Mouse (Mus musculus) adrenal gland (tissue): ENCODE data around the gene Pctp.

Experiments
- intact Hi-C: fragments of 180-260 bp; cut with DNase I; formaldehyde crosslinking; loops from one replicate; pipeline ENCODE4 v1.15.1; 2025

The Pctp gene

GRCm38 (mm10) chr11:90013657-90014056, 11.0 kb upstream of the Pctp start:
- intact Hi-C loops, result no loop called here

- intact Hi-C loops, result no loop called here
Measured at GRCm38 (mm10) chr11:90007791-90008531, 5.3 kb upstream of the Pctp start.

GRCm38 (mm10) chr11:90006111-90006510, 3.4 kb upstream of the Pctp start:
- intact Hi-C loops, result no loop called here

DNA sequence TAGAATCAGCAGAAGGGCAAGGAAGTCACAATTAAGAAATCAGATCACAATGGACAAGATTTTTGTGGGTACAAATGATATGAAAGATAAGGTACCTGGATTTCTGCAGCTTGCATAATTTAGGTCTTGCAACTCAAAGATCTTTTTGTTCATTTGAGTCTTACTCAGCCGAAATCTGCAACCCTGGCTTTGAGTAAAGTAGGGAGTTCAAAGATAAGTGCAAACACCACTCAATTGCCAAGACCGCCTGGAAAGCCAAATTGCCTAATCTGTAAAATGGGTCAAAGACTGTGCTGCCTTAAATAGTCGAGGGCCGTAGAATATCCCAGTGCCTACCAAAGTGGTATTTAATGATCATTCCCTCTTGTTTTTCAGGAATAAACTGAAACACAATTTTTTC, 692 bp upstream of the Pctp start:
- intact Hi-C loops, result no loop called here

DNA sequence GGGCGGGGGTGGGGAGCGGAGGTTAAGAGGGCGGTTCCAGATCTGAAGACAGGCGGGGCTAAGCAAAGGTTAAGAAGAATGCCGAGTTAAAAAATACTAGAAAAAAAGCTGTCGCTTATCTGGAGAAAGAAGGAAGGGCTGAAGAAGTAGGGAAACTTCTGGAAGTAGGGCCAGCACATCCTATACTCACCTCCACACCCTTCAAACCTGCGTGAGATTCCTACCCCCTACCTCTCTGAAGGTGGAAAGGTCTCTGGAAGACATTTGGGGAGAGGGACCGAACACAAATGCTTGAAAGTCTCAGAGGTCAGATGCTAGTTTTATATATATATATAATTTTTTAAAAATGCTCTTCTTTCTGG, 274 bp upstream of the Pctp start:
- intact Hi-C loops, result no loop called here

GRCm38 (mm10) chr11:90001396-90002230, 1.1 kb downstream of the Pctp start:
- intact Hi-C loops, result no loop called here

GRCm38 (mm10) chr11:90000666-90001065, 2.0 kb downstream of the Pctp start:
- intact Hi-C loops, result no loop called here

DNA sequence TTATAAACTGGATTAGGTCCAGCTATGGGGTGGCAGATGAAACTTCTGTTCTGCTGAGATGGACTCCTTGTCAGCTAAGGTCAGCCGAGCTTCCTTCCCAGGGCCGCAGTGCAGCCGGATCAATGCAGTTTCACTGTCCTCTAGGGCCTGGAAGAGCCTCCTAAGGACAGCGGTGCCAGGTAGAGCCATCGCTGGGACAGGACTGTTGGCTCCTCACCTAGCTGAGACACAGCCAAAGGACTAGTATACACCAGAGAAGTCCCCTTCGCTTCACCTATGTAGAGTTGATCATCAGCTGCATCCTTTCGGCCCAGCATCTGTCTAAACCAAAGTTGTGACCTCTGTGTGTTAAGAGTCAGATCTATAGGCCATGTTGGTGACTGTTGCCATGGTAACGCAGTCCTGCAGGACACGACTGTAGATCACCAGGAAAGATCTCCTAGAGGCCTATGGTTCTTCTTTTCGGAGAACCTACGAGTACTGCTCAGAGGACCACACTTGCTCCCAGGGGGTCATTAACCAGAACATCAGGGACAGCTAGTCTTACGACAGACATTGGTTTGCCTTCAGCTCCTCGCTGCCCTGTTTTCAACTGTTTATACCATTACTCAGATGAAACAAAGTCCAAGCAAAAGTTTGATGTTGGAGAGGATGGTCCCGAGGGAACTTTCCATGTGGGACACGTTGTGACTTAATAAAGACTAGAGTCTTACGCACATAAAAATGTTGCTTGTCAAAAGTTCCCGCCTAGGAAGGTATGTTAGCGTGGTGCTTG, 3.5 kb downstream of the Pctp start:
- intact Hi-C loops, result no loop called here

GRCm38 (mm10) chr11:89996856-89997255, 5.8 kb downstream of the Pctp start:
- intact Hi-C loops, result no loop called here

- intact Hi-C loops, result no loop called here
Measured at GRCm38 (mm10) chr11:89996406-89996805, 6.3 kb downstream of the Pctp start.

DNA sequence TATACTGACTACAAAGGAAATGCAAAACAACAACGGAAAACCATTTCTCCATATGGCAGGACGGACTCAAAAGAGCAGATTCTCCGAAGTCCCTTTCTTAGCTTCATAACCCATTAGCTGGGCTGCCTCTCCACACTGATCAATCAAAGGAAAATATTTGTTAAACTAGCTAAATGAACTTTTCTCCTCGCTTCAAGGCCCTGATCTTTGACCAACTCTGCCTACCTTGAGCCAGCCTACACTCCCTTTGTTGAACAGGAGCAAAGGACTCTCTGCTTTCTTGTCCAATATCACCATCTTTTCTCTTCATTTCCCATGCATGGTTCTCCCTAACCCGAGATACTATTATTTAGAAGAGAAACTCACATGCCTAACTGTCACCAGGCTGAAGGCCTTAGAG, 7.1 kb downstream of the Pctp start:
- intact Hi-C loops, result no loop called here

- intact Hi-C loops, result no loop called here
Measured at GRCm38 (mm10) chr11:89994706-89995105, 8.0 kb downstream of the Pctp start.

- intact Hi-C loops, result no loop called here
Measured at GRCm38 (mm10) chr11:89991661-89992060, 11.0 kb downstream of the Pctp start.

DNA sequence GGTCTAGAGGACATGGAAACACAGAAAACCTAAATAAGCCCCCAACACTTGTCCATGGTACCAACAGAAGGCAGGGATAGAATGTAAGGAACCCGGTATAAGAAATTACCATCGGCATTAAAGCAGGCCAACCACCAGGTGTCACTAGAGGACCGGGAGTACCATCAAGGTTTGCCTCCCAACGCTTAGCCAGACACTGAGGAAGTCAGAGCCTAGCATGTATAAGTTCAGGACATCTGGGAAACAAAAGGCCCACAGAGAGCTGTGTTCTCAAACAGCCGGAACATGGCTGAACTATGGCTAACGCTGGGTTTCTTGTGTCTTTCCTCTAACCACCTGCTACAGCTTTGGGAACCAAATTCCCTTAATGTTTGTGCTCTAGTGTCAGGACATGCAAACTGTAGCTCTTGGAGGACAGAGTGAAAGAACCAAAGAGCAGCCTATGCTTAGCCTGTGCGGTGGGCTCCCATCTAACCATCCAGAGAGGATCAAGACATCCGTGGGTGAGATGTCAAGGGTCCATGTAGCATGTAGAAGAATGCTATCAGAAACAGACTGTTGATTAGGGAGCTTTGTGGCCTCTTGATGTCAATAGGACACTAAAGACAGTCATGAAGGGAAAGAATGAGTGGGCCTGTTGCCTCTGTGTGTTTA, 13.6 kb downstream of the Pctp start:
- intact Hi-C loops, result loop anchor here (2.0 to 5.0 kb wide), 2 partner anchors 43 to 182 kb away; partner anchors contain the start of gene Tmem100

DNA sequence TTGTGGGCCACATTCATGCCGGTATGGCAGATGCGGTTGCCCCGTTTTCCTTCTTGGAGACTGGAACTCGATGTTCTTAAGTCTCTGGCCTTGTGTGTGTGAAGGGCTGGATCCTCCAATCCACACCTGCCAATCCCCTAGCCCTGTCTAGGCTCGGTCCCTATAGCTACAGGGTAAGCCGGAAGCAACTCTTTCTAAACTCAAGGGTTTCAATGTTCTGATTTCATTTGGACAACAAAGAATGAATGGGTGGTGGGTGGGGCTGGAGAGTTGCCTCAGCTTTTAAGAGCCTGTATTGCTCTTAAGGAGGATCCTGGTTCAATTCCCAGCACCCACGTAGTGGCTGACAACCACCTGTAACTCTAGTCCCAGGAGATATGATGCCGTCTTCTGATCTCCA, 16.2 kb downstream of the Pctp start:
- intact Hi-C loops, result loop anchor here (5.0 kb wide), 1 partner anchor 46 kb away; the partner anchor contains the start of gene Tmem100

DNA sequence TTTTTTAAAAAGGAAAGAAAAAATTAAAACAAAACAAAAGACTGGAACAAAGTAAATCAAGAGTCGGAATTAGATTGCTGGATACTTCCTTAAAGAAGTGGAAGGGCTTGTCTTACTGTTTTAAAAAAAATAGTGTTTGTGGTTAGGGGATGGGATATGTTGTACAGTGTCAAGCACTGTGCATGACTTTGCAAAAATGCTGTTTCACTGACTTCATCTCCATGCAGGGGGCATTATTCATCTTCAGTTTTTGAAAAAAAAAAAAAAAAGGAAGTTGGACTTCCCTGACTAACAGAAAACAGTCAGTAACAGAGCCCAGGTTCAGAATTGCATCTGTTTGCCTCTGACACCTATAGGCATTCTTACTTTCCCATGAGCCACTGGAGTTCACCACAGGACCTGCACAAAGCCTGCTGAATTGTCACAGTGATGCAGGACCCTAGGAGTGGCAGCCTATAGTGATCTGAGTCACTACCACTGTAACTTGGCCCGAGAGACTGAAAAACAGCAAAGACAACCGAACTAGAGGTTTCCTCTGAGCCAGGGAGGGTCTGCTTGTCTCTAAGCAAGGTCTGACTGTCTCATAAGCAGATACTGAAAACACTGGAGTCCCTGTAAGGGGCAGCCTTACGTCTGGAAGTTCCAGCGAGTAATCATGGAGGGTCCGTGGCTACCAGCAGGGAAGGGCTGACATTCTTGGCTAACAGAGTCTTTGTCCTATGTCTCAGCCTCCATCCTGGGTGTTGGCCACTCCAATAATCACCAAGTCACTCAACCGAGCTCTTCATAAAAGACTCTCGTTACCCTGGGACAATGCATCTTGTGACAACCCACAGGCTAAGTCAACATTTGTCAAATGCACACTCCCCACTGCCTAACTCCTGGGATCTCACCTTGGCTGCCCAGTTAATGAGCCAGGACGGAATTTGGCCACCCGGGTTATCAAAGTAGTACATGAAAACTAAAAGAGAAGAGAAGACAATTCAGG, 17.2 kb downstream of the Pctp start:
- intact Hi-C loops, result loop anchor here (5.0 kb wide), 1 partner anchor 47 kb away; the partner anchor contains the start of gene Tmem100

GRCm38 (mm10) chr11:89984436-89984835, 18.3 kb downstream of the Pctp start:
- intact Hi-C loops, result no loop called here

DNA sequence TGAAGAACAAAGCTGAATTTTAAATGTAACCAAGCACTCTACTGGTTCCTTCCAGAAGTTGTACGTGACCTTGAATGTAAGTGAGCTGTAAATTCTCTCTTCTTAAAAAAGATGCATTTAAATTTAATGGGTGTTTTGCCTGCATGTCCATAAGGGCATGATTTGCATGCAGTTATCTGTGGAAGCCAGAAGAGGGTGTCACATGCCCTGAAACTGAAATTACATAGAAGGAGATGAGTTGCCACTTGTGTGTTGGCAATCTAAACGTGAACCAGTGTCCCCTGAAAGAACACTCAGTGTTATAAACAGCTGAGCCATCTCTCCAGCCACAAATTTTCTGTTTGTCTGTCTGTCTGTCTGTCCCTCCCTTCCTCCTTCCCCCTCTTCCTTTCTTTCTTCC, 19.8 kb downstream of the Pctp start:
- intact Hi-C loops, result no loop called here

DNA sequence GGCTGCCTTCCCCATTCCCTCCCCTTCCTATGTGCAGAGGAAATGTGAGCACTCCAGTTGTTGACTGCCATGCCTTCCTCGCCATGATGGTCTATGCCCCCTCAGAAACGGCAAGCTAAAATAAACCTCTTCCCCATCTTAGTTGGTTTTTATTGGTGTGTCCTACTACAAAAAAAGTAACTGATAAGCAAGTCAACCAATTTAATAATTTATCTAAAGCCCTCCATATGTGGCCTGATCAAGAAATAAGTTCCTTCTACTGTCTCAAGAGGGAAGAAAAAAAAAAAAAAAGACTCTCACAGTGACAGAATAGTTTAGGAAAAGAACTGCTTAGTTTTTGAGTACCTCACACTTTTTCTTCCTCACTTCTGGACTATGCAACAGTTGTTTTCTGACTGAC, 22.6 kb downstream of the Pctp start:
- intact Hi-C loops, result no loop called here
